Mouse (Mus musculus): ENCODE measurements around the gene Mrps15.
"Not testable (repeated sequence)": the region's sequence is repeated elsewhere in the genome, so short reads cannot be mapped to it uniquely, and the experiment has no call there.

Gene Mrps15

GRCm38 (mm10) chr4:126077833-126078232 lies 31.1 kb downstream of the Mrps15 start:
- in situ Hi-C loops (cut with MboI): no loop called here

GRCm38 (mm10) chr4:126079266-126079665 lies 32.5 kb downstream of the Mrps15 start:
- in situ Hi-C loops (cut with MboI): no loop called here

GRCm38 (mm10) chr4:126081601-126082000 lies 34.9 kb downstream of the Mrps15 start:
- in situ Hi-C loops (cut with MboI): no loop called here

DNA sequence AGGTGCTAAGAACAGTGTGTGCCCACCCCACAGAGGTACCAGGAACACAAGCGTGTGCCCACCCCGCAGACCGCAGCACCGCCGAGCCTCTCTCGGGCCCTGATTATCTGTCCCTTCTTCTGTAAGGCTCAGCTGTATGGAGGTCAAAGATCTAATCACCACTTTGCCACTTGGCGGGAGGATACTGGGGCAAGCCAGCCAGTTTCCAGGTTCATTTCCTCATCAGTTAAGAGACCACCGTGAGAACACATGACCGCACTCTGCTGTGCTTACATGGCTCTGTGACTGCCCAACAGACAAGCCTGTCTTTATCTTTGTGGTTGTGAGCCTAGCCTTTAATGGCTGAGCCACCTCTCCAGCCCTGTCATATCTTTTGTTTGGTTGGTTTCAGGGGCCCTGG lies 36.3 kb downstream of the Mrps15 start:
- in situ Hi-C loops (cut with MboI): no loop called here

DNA sequence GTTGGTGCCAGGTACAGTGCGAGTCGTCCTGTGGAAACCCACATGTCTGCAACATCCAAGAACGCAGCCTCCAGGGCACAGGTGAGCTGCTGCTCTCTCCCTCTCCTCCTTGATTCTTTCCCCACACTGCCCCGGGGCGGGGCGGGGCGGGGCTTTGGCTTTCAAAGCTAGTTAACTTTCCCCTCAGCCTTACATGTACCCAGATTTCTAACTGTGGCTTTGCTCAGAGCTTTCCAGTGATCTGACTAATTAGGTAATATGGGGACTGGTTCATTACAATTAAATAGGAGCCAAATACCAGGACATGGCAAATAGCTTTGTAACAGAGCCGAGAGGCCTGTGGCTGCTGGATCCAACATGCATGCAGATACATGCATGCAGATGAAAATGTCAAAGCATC lies 37.7 kb downstream of the Mrps15 start:
- in situ Hi-C loops (cut with MboI): no loop called here

- in situ Hi-C loops (cut with MboI): no loop called here
Observed at GRCm38 (mm10) chr4:126085996-126086576, 39.4 kb downstream of the Mrps15 start.

DNA sequence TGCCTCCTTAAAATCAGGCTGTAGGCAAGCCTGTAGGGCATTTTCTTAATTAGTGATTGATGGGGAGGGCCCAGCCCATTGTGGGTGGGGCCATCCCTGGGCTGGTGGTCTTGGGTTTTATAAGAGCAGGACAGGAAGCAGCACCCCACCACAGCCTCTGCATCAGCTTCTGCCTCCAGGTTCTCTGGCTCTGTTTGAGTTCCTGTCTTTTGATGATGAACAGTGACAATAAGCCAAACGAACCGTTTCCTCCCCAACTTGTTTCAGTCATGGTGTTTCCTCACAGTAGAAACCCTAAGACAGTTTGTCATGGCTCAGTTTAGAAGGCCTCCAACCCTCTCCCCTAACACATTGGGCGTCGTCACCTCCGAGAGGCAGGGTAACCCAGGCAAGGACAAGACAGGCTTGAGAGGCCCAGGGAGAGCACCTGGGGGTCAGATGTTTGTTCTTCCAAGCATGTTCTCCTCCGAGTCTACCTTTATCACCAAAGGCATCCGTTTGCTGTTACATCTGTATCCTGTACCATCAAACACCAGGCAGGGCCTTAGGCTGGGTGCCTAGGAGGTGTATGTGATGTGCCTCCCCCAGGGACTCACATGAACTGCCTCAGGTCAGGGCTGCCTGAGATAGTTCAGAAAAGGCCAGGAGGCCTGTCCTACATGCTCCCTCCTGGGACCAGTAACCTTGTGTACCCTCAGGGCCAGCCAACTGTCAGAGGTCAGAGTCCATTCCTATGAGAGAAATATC lies 43.5 kb downstream of the Mrps15 start:
- in situ Hi-C loops (cut with MboI): no loop called here

- in situ Hi-C loops (cut with MboI): no loop called here
Observed at GRCm38 (mm10) chr4:126090848-126091124, 44.1 kb downstream of the Mrps15 start.

DNA sequence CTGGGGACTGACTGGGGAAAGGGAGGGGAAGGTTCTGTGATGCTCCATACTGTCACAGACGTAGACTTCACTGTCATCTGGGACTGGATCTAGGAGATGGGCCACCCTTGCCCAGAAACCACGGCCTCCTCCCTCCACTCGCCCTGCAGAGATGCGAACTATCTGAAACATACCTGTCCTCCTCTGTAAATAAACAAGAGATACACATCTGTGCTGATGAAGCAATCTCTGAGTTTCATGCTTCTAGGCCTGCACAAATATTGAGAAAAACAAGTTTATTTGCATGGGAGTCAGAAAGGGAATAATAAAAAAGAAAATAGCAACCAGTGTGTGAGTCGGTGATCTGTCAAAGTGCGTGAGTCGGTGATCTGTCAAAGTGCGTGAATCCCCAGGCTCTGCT lies 45.1 kb downstream of the Mrps15 start:
- in situ Hi-C loops (cut with MboI): no loop called here

- in situ Hi-C loops (cut with MboI): not testable (repeated sequence)
Observed at GRCm38 (mm10) chr4:126095622-126096430, 49.1 kb downstream of the Mrps15 start.

DNA sequence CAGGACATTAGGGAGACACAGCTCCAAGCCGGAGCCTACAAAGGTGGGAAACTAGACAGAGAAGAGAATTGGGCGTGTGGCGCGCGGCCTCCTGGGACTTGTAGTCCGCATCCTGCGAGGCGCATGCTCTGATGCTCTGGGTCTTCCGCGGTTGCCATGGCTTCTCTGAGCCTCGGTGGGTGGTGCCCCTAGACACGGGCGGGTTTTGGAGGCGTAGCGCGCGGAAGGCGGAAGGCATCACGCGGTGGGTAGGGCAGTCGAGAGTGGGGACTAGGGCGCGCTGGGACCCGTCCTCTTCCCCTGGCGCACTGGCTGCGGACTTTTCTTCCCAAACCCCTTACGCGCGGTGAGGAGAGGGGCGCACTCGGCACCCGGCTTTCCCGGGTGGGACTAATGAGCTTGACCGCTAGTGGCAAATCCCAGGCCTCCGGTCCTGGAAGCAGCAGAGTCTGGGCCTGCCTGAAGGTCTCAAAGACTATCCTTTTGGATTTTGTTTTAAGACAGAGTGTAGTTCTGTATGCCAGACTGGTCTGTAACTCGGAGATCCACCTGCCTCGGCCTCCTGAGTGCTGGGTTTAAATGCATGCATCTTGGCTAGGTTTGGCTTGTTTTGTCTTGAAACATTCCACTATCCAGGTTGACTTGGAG lies 49.9 kb downstream of the Mrps15 start, which contains the start of gene Lsm10:
Gene Lsm10 (plus strand): TSS at position 160 of the 648 bp plus-strand sequence.
- in situ Hi-C loops (cut with MboI): no loop called here

- in situ Hi-C loops (cut with MboI): no loop called here
Observed at GRCm38 (mm10) chr4:126097711-126098253, 51.1 kb downstream of the Mrps15 start.

DNA sequence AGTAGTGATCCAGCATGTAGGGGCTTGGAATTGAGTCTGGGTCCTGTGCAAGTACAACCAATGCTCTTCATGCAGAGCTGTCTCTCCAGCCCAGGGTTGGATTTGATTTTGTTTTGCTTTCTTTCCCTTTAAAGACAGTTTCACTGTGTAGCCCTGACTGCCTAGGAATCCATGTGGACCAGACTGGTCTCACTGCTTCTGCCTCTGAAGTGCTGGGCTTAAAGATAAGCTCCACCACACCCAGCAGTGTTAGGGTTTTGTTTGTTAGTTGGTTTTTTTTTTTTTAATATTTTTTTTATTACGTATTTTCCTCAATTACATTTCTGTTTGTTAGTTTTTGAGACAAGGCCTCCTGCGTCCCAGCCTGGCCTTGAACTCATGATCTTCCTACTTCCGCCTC lies 52.6 kb downstream of the Mrps15 start:
- in situ Hi-C loops (cut with MboI): no loop called here

DNA sequence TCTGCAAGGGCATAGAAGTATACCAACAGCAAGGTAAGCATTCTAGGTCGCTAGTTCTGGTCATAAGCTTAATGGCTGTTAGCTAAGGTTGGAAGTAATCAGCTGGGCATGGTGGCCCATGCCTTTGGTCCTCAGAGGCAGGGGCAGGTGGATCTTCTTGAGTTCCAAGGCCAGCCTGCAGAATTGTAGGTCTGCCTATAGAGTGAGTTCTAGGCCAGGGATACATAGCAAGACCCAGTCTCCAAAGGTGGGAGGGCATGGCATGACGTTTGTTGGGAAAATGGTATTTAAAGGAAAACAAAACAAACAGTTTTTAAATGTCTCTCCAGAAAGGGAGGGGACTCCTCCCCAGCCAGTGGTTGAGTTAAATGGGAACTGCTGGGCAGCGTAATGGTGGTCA lies 54.0 kb downstream of the Mrps15 start:
- in situ Hi-C loops (cut with MboI): no loop called here

DNA sequence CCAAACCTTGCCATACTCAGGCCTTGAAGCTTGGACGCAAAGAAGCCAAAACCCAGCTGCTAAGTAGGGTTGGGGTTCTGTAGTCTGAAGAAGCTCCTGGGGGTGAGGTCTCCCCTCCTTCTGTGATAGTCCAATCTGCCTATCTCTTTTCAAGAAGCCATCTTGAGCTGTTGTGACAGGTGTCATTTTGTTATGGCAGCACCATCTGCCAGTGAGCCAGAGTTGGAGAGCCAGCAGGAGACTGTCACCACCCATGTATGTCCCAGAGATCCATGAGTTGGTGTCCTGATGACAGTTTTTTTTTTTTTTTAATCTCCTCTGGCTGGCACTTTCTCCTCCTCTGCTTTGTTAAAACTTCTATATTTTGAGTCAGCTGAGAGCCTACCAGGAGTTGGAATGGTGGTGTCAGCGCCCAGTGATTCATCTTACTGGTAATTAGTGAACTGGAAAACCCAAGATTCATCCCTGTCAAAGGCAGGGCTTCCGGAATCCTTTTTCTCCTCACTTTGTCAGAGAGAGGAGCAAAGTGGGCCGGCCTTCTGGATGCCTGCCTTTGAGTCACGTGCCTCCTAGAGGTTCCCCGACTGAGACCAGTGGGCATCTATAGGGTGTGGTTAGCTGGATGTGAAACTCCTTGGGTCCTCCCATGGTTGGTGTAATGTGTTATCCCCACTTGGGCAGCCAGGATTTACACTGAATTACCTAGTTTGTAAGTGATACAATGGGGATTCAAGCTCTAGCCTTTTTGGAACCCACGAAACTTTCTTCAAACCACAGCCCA lies 55.5 kb downstream of the Mrps15 start:
- in situ Hi-C loops (cut with MboI): no loop called here

DNA sequence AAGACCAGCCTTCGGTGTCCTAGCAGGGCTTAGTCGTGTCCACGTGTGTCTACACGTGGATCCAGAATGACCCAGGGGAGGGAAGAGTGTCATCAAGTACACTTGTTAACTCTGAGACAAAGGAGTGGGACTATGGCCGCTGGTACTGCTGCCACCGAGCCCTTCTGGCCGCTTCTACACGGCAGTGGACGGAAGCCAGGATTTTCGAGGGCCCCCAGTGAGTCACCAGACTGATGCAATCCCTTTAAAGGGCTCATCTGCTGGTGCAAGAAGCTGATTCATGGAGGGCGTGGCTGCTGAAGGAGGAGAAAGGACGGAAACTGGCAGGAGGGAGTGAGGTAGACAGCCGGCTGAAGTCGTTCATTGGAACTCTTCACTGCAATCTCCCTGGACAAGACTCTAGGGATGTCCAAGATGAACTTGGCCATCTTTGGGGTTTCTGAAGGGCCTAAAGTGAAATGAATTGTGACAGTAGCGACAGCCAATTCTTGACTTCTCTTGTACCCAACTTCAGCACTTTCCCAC lies 56.4 kb downstream of the Mrps15 start:
- in situ Hi-C loops (cut with MboI): no loop called here

DNA sequence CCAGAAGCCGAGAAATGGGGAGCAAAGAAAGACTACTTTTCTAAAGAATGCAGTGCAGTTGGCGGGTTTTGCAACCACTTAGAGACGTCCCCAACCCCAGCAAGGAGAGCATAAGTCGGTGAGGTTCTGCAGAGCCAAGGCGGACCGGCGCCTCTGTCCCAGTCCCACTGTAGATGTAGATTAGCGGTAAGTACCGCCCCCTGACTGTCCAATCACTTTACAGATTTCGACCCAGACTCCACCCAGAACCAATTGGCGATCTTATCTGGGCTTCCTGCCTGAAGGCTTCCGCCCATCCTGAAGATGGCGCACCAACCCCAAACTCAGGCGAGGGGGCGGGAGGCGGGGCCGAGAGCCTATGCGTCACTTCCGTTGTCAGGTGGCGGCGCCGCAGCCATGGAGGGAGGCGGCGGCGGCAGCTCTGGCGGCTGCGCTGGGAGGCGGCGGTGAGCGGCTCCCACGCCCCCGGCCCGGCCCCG lies 56.9 kb downstream of the Mrps15 start, which contains the start of gene Stk40:
Gene Stk40 (plus strand): TSS at position 368 of the 479 bp plus-strand sequence.
- in situ Hi-C loops (cut with MboI): no loop called here

DNA sequence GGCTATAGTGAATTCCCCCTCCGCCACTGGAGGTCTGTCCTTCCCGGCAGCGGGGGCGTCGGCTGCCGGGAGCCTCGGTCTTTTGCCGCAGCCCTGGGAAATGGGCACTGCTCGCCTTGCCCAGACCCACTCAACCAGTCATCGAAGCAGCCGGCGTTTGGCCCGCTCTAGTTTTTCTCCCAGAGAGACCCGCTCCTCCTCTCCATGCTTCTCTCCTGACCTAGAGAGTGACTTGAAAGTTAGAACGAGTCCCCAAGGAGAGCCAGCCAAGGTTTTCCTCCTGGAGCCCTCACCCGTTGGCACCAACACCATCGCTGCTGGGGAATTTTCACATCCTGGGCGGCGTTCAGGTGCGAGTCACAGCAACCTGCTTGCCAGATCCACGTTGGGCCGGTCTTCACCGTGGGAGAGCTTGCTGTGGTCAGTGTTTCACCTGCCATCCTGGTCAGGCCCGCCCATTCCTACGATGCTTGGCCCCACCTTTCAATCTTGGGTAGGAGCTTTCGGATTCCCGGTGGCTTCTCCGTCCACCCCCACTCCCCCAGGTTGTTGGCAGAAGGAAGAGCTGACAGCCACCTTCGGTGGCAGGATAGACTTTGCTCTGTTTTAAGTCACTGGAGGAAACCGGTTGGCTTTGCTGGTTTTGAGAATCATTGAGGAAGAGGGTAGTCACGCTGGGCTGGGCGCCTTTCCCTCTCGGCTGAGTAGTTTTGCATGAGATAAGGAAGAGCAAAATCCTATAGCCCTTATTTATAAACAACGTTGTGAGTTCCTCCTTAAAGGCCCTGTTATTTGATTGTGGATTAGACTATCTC lies 57.7 kb downstream of the Mrps15 start:
- in situ Hi-C loops (cut with MboI): no loop called here

Measured in mature B cell (primary cell).